Mouse (Mus musculus): ENCODE results near the gene Clpb. TPM values are rescaled to one million over a fixed set of nuclear protein-coding genes. Genes with fewer than 3 reads are reported as not detected.
A peak's percentile ranks its signal among the peaks of the same experiment; 100 is the strongest.

Gene Clpb
- total RNA-seq, 2 experiments from 2014 or later: 55.6 to 57.1 TPM

- no peak for DNase-seq (ENCODE audit: extremely low spot score in 1 of 2, low spot score in 2 of 2)
- Histone ChIP-seq H3K27ac (no peak overlapping the region), H3K4me3 (no peak overlapping the region)
- intact Hi-C loops (cut with DNase I): no loop called here
- TF ChIP-seq CTCF (IDR thresholded peaks at IDR 0.05): no peak
These were observed 28.9 kb upstream of the Clpb start for GRCm38 (mm10) chr7:101634513-101634912.

DNA sequence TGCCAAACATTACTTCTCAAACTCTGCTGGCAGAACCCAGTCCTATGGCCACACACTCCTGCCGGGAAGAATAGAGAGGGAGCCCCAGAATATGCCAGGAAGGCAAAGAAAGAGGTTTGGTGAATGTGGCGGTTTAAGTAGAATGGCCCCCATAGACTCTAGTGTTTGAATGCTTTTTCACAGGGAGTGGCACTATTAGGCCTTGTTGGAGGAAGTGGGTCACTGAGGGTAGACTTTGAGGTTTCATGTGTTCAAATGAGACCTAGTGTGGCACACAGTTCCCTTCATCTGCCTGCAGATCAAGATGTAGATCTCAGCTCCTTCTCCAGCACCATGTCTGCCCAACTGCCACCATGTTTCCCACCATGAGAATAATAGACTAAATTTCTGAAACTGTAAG lies 27.4 kb upstream of the Clpb start:
- TF ChIP-seq CTCF (IDR thresholded peaks at IDR 0.05): no peak
- DNase-seq (ENCODE audit: extremely low spot score in 1 of 2, low spot score in 2 of 2): no peak
- Histone ChIP-seq H3K4me3 (no peak overlapping the region), H3K27ac (no peak overlapping the region)
- intact Hi-C loops (cut with DNase I): no loop called here

DNA sequence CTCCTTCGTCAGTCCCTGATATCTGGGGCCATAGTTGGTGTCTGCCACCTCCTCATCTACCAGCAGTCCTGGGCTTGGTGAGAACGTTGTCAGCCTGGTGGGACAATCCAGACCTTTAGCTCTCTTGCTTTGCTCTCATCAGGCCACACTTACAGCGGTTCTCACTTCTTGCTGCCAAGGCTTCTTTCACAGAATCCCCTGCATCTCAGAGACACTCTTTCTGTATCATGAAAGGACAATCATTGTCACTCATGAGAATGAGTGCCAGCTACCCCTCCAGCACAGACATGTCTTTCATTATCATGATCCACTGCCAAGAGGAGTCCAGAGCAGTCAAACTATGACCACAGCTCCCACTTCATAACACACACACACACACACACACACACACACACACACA lies 19.6 kb upstream of the Clpb start:
- H3K4me3 ChIP-seq: no peak overlapping the region
- intact Hi-C loops (cut with DNase I): no loop called here
- no peak for DNase-seq (ENCODE audit: extremely low spot score in 1 of 2, low spot score in 2 of 2)
- no peak overlapping the region for H3K27ac ChIP-seq
- no peak for TF ChIP-seq CTCF (IDR thresholded peaks at IDR 0.05)

DNA sequence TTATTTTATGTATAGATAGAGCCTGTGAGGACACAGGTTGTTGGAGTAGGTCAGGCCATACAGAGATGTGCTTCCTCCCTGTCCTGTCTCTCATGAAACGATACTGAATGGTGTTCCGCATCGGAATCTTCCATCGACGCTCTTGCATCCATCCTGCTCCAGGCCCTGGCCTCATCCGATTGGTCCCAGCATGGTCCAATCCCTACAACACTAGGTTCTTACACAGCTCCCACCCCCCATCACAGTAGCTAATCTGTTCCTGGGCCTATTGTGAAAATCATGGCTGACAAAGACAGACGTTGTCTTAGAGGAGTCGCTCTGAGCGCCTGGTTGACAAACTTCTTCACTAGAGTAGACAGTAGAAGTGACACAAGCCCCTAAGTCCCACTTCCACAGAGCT lies 13.7 kb upstream of the Clpb start:
- Histone ChIP-seq H3K4me3 (no peak overlapping the region), H3K27ac (no peak overlapping the region)
- no peak for DNase-seq (ENCODE audit: extremely low spot score in 1 of 2, low spot score in 2 of 2)
- TF ChIP-seq CTCF (IDR thresholded peaks at IDR 0.05): no peak
- intact Hi-C loops (cut with DNase I): loop anchor here (5.0 kb wide), 1 partner anchor 353 kb away; no protein-coding TSS in a partner anchor

DNA sequence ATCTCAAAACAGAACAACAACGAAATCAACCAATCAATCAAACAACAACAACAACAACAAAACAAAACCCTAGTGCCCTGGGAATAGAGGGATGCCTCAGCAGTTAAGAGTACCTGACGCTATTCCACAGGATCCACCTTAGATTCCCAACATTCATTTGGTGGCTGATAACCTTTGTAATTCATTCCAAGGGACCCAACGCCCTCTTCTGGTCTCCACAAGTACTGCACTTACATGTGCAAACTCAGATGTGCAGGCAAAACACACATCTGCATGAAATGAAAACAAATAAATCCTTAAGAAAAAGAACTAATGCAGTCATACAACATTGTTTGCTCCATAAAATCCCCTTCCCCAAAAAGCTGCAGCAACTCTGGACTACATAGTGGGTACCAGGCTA lies 12.9 kb upstream of the Clpb start:
- Histone ChIP-seq H3K27ac (no peak overlapping the region), H3K4me3 (no peak overlapping the region)
- peak in 1 of 2 experiments; percentile 29 for DNase-seq (ENCODE audit: extremely low spot score in 1 of 2, low spot score in 2 of 2)
- TF ChIP-seq CTCF (IDR thresholded peaks at IDR 0.05): peak; percentile 68
- intact Hi-C loops (cut with DNase I): loop anchor here (5.0 kb wide), 1 partner anchor 352 kb away; no protein-coding TSS in a partner anchor

DNA sequence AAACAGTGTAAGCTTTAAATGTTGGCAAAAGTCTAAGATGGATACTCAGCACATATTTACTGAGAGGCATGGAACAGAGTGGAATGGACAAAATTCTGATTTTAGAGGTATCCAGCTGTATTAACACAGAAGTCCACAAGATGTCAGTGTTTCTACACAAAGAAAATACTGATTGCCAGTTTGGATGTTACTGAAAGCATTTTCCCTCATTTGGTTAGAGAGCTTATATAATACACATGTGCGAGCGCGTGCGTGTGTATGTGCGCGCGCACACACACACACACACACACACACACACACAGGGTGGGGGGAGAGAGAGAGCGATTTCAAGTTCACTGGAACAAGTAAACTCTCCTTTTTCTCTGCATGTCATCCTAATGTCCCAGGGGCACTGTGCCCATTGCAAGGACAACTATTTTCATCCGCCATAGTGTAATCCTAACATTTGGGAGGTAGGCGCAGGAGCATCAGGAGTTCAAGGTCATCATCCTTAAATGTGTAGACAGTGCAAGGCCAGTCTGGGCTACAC lies 9.7 kb upstream of the Clpb start:
- H3K27ac ChIP-seq: peak overlapping the region; percentile 78
- TF ChIP-seq CTCF (IDR thresholded peaks at IDR 0.05): peak; percentile 81
- peak; percentile 53 to 56 for DNase-seq (ENCODE audit: extremely low spot score in 1 of 2, low spot score in 2 of 2)
- peak overlapping the region; percentile 26 for H3K4me3 ChIP-seq
- intact Hi-C loops (cut with DNase I): loop anchor here (2.0 to 5.0 kb wide), 2 partner anchors 349 to 597 kb away; no protein-coding TSS in a partner anchor

DNA sequence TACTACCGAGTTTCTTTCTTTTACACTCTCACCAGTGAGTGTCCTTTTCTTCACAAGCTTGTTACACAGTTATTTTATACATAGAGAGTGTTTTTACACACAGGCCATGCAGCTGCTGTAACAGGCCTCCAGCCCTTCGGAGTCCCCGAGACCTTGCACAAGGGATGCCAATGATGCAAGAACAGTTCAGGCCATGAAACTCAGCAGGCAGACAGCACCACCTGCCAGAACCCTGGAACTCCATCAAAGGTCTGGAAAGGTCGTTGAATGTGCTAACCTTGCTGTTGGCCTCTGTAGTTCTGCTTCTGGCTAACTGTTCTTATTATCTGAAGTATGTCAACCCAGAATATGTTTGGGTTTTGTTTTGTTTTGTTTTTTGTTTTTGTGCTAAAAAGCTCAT lies 8.5 kb upstream of the Clpb start:
- no peak for TF ChIP-seq CTCF (IDR thresholded peaks at IDR 0.05)
- no peak for DNase-seq (ENCODE audit: extremely low spot score in 1 of 2, low spot score in 2 of 2)
- H3K27ac ChIP-seq: no peak overlapping the region
- intact Hi-C loops (cut with DNase I): loop anchor here (5.0 kb wide), 2 partner anchors 347 to 422 kb away; no protein-coding TSS in a partner anchor
- no peak overlapping the region for H3K4me3 ChIP-seq

GRCm38 (mm10) chr7:101662006-101662405 lies 1.4 kb upstream of the Clpb start:
- Histone ChIP-seq H3K27ac (no peak overlapping the region), H3K4me3 (no peak overlapping the region)
- intact Hi-C loops (cut with DNase I): loop anchor here (5.0 kb wide), 1 partner anchor 245 kb away; the partner anchor contains the start of genes Lamtor1 and Tomt
- peak; percentile 43 for TF ChIP-seq CTCF (IDR thresholded peaks at IDR 0.05)
- DNase-seq (ENCODE audit: extremely low spot score in 1 of 2, low spot score in 2 of 2): no peak

GRCm38 (mm10) chr7:101666581-101666980 lies 3.1 kb downstream of the Clpb start:
- DNase-seq (ENCODE audit: extremely low spot score in 1 of 2, low spot score in 2 of 2): peak; percentile 41 to 53
- TF ChIP-seq CTCF (IDR thresholded peaks at IDR 0.05): peak; percentile 75
- intact Hi-C loops (cut with DNase I): loop anchor here (5.0 kb wide), 2 partner anchors 101 to 231 kb away; no protein-coding TSS in a partner anchor
- no peak overlapping the region for H3K27ac ChIP-seq
- H3K4me3 ChIP-seq: no peak overlapping the region

DNA sequence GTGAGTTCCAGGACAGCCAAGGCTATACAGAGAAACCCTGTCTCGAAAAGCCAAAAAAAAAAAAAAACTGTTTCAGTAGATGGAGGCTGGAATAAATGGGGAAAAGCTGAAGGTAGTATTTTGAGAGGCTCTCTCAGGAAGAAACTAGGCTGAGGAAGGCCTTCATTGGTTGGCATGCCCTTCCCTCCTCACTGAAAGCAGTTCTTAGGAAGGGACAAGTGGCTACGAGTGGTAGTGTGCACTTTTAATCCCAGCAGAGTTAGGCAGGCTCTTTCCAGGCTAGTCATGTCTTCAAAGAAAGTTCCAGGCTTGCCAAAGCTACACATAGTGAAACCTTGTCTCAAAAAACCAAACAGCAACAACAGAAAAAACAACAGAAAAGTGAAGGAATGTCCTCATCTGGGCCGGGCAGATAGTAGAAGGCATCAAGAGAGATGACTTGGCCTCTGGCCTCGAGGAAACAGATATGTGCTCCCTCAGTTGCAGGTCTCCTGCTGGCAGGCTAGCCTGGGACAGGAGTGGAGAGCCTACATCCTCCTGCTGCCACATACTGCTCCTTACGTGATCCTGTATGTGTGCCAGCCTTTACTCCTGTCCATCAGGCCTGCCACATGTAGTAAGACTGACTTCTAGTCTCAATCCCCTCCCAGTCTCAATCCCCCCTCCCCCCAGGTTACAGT lies 8.3 kb downstream of the Clpb start:
- Histone ChIP-seq H3K4me3 (no peak overlapping the region), H3K27ac (no peak overlapping the region)
- no peak for TF ChIP-seq CTCF (IDR thresholded peaks at IDR 0.05)
- intact Hi-C loops (cut with DNase I): no loop called here
- no peak for DNase-seq (ENCODE audit: extremely low spot score in 1 of 2, low spot score in 2 of 2)

GRCm38 (mm10) chr7:101673497-101673896 lies 10.1 kb downstream of the Clpb start:
- Histone ChIP-seq H3K4me3 (no peak overlapping the region), H3K27ac (no peak overlapping the region)
- no peak for TF ChIP-seq CTCF (IDR thresholded peaks at IDR 0.05)
- DNase-seq (ENCODE audit: extremely low spot score in 1 of 2, low spot score in 2 of 2): no peak
- intact Hi-C loops (cut with DNase I): no loop called here

DNA sequence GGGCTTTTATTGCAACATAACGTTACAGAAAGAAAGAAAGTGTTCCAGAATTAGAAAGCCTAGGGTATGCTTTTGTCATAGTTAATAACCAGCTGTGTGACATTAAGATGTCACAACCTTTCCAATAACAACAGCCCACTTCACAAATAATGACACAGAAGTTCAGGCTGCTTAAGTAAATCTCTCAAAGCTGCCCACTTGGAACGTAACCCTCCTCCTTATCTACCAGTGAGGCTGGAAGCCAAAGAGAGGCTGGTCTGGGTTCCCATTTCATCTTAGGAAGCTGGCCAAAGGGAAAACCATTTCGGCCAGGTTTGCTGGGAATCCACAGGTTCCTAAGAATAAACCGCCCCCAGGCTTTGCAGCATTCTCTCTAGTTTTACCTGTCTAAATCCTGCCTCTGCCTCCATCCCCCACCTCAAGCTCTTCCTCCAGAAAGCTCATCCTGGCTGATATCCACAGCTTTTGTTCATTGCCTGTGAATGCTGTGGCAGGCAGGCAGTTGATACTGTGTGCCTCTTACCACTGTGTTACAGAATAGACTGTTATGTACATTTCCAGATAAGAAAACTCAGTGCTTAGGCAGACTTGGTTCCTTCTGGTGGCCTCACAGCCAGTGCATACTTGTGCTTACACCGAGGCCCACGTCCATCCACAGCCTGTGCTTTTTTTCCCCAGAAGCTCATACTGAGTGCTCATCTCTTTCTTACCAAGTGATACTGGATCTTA lies 12.8 kb downstream of the Clpb start:
- Histone ChIP-seq H3K4me3 (no peak overlapping the region), H3K27ac (no peak overlapping the region)
- intact Hi-C loops (cut with DNase I): no loop called here
- TF ChIP-seq CTCF (IDR thresholded peaks at IDR 0.05): no peak
- no peak for DNase-seq (ENCODE audit: extremely low spot score in 1 of 2, low spot score in 2 of 2)

All from left cerebral cortex, adult 2 months (tissue).